Mouse (Mus musculus) frontal cortex, postnatal 25 days (tissue): Measurements from ENCODE around the gene Gm21996.
"Not testable (repeated sequence)": the region's sequence is repeated elsewhere in the genome, so short reads cannot be mapped to it uniquely, and the experiment has no call there.

ENCODE experiments used
- DNase-seq, 2 experiments: peaks; one replicate each; pipeline ENCODE4 v3.0.0; 2022; ENCODE audit warnings: low spot score in 2 of 2

Gene Gm21996

GRCm38 (mm10) chrY:89745432-89745831, at the start of gene Gm21996:
Gm21996 (minus strand) TSS chrY:89745532.
- DNase-seq = not testable (repeated sequence)
